Mouse (Mus musculus): ENCODE measurements around the gene Mmab. TPM values are rescaled to one million over a fixed set of nuclear protein-coding genes. Genes with fewer than 3 reads are reported as not detected.

Mmab gene
- polyA plus RNA-seq, 1 experiment from 2014 or later: 29.2 TPM

- Histone ChIP-seq H3K27me3 (no peaks in the 10 kb centered on the region), H3K4me3 (replicated peaks) (no peak overlapping the region), H3K4me1 (0 out of 2 replicates have a peak, but pooled peaks cover 8% of the 10 kb centered on the region), H3K36me3 (peaks cover 100% of the 10 kb centered on the region), H3K9me3 (replicated peaks) (no peaks in the 10 kb centered on the region), H3K27ac (replicated peaks) (no peak overlapping the region), H3K4me2 (replicated peaks) (no peak overlapping the region), H3K9ac (no peak overlapping the region)
- no peak for ATAC-seq (ENCODE audit: insufficient number of reproducible peaks, low FRiP score, low TSS enrichment, low read depth)
- 84% methylated on average over 11 of the region's 11 CpGs for WGBS
Measured at GRCm38 (mm10) chr5:114408846-114409245, 35.0 kb downstream of the Mmab start.

DNA sequence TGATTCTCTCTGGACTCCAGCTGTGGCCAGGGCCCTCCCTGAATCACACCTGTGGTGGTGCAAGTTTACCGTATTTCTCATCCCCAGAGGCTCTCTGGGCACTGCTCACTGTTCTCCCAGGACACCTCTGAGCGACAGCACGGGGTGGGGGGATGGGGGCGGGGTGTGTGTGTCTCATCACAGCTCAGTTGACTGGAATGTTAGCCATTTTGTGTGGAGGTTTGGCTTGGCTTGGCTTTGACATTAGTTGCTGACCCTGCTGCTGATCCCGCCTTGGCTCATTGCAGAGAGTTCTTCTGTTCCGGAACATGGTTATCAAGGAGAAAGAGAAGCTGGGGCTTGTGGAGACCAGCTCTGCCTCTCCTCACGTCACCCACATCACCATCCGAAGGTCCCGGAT lies 36.0 kb downstream of the Mmab start:
- Histone ChIP-seq H3K4me2 (replicated peaks) (no peak overlapping the region), H3K27me3 (no peaks in the 10 kb centered on the region), H3K27ac (replicated peaks) (no peak overlapping the region), H3K36me3 (peaks cover 100% of the 10 kb centered on the region), H3K9ac (no peak overlapping the region), H3K4me3 (replicated peaks) (no peak overlapping the region), H3K4me1 (0 out of 2 replicates have a peak, but pooled peaks cover 4% of the 10 kb centered on the region), H3K9me3 (replicated peaks) (no peaks in the 10 kb centered on the region)
- no peak for ATAC-seq (ENCODE audit: insufficient number of reproducible peaks, low FRiP score, low TSS enrichment, low read depth)
- 82% methylated on average over 9 of the region's 9 CpGs for WGBS

DNA sequence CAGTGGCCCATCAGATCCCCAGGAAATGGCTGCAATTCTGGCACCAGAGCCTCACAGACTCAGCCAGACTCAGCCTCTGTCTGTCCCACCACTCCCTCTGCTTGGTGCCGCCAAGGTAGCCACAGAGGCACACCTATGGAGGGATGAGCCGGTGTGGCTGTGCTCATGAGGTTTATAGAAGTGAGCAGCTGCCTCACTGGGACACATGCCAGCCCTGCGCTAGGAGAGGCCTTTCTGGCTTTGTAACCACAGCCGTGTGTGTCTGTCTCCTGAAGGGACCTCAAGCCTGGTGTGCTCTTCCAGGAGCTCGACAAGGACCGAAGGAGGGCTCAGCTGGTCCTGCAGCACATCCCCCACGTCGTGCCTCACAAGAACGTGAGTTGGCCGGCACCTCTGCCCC lies 36.6 kb downstream of the Mmab start:
- H3K4me3 ChIP-seq (replicated peaks): no peak overlapping the region
- H3K4me2 ChIP-seq (replicated peaks): no peak overlapping the region
- no peaks in the 10 kb centered on the region for H3K9me3 ChIP-seq (replicated peaks)
- WGBS: 82% methylated on average over 10 of the region's 10 CpGs
- H3K27ac ChIP-seq (replicated peaks): no peak overlapping the region
- no peak overlapping the region for H3K9ac ChIP-seq
- H3K27me3 ChIP-seq: no peaks in the 10 kb centered on the region
- peaks cover 100% of the 10 kb centered on the region for H3K36me3 ChIP-seq
- ATAC-seq (ENCODE audit: insufficient number of reproducible peaks, low FRiP score, low TSS enrichment, low read depth): no peak
- H3K4me1 ChIP-seq: 0 out of 2 replicates have a peak, but pooled peaks cover 4% of the 10 kb centered on the region

- WGBS: 73% methylated on average over 14 of the region's 14 CpGs
- no peak overlapping the region for H3K4me2 ChIP-seq (replicated peaks)
- H3K36me3 ChIP-seq: peaks cover 100% of the 10 kb centered on the region
- H3K4me1 ChIP-seq: 0 out of 2 replicates have a peak, but pooled peaks cover 4% of the 10 kb centered on the region
- H3K9me3 ChIP-seq (replicated peaks): no peaks in the 10 kb centered on the region
- no peak for ATAC-seq (ENCODE audit: insufficient number of reproducible peaks, low FRiP score, low TSS enrichment, low read depth)
- no peak overlapping the region for H3K27ac ChIP-seq (replicated peaks)
- no peaks in the 10 kb centered on the region for H3K27me3 ChIP-seq
- no peak overlapping the region for H3K4me3 ChIP-seq (replicated peaks)
- H3K9ac ChIP-seq: no peak overlapping the region
Measured at GRCm38 (mm10) chr5:114406592-114406991, 37.3 kb downstream of the Mmab start.

GRCm38 (mm10) chr5:114393169-114393568 lies 50.7 kb downstream of the Mmab start:
- 68% methylated on average over 9 of the region's 9 CpGs for WGBS
- no peaks in the 10 kb centered on the region for H3K9me3 ChIP-seq (replicated peaks)
- H3K36me3 ChIP-seq: peaks cover 91% of the 10 kb centered on the region
- no peak for ATAC-seq (ENCODE audit: insufficient number of reproducible peaks, low FRiP score, low TSS enrichment, low read depth)
- no peaks in the 10 kb centered on the region for H3K4me1 ChIP-seq
- 0 out of 2 replicates have a peak overlapping the region, but pooled peaks have one; percentile 44 for H3K27ac ChIP-seq (replicated peaks)
- no peak overlapping the region for H3K9ac ChIP-seq
- H3K4me3 ChIP-seq (replicated peaks): no peak overlapping the region
- H3K4me2 ChIP-seq (replicated peaks): no peak overlapping the region
- no peaks in the 10 kb centered on the region for H3K27me3 ChIP-seq

GRCm38 (mm10) chr5:114384448-114384847 lies 59.4 kb downstream of the Mmab start:
- H3K27me3 ChIP-seq: no peaks in the 10 kb centered on the region
- peaks cover 54% of the 10 kb centered on the region for H3K36me3 ChIP-seq
- H3K4me3 ChIP-seq (replicated peaks): no peak overlapping the region
- H3K4me1 ChIP-seq: peaks cover 15% of the 10 kb centered on the region
- no peak overlapping the region for H3K27ac ChIP-seq (replicated peaks)
- H3K9ac ChIP-seq: no peak overlapping the region
- no peak for ATAC-seq (ENCODE audit: insufficient number of reproducible peaks, low FRiP score, low TSS enrichment, low read depth)
- H3K4me2 ChIP-seq (replicated peaks): no peak overlapping the region
- 89% methylated on average over 8 of the region's 8 CpGs for WGBS
- no peaks in the 10 kb centered on the region for H3K9me3 ChIP-seq (replicated peaks)

GRCm38 (mm10) chr5:114383184-114383904 lies 60.5 kb downstream of the Mmab start:
- H3K27ac ChIP-seq (replicated peaks): no peak overlapping the region
- H3K4me1 ChIP-seq: peaks cover 26% of the 10 kb centered on the region
- no peak overlapping the region for H3K4me2 ChIP-seq (replicated peaks)
- no peaks in the 10 kb centered on the region for H3K9me3 ChIP-seq (replicated peaks)
- peaks cover 43% of the 10 kb centered on the region for H3K36me3 ChIP-seq
- H3K4me3 ChIP-seq (replicated peaks): no peak overlapping the region
- no peaks in the 10 kb centered on the region for H3K27me3 ChIP-seq
- H3K9ac ChIP-seq: no peak overlapping the region
- ATAC-seq (ENCODE audit: insufficient number of reproducible peaks, low FRiP score, low TSS enrichment, low read depth): no peak
- 83% methylated on average over 9 of the region's 9 CpGs for WGBS

Small RNAs within 50 kb of the gene (microRNA-seq; reads per million reads assigned to microRNA genes)
- not detected for gene Mir7027 (ENCODE audit: borderline number of aligned reads)

Other genes with a start within 250 kb of the Mmab start
- gene Foxn4, start 170.3 kb downstream of the Mmab start, polyA plus RNA-seq (2015; fragmentation: Nextera tagmentation; extraction: Ambion mirVana): 2.5 and 5.1 TPM in 2 replicates
- 3.9 and 5.8 TPM in 2 replicates for gene Myo1h, start 154.9 kb downstream of the Mmab start, polyA plus RNA-seq (2015; fragmentation: Nextera tagmentation; extraction: Ambion mirVana)
- gene Kctd10, start 63.6 kb downstream of the Mmab start, polyA plus RNA-seq (2015; fragmentation: Nextera tagmentation; extraction: Ambion mirVana): 122 and 129 TPM in 2 replicates
- 41.2 and 43.6 TPM in 2 replicates for gene Ube3b, start 63.5 kb downstream of the Mmab start, polyA plus RNA-seq (2015; fragmentation: Nextera tagmentation; extraction: Ambion mirVana)
- gene Mvk, start 209 bp upstream of the Mmab start, polyA plus RNA-seq (2015; fragmentation: Nextera tagmentation; extraction: Ambion mirVana): 49.6 and 51.8 TPM in 2 replicates
- gene Fam222a, start 124.0 kb upstream of the Mmab start, polyA plus RNA-seq (2015; fragmentation: Nextera tagmentation; extraction: Ambion mirVana): 1.5 and 1.9 TPM in 2 replicates
- gene Trpv4, start 214.4 kb upstream of the Mmab start, polyA plus RNA-seq (2015; fragmentation: Nextera tagmentation; extraction: Ambion mirVana): 14.6 and 15.0 TPM in 2 replicates
- 287 and 358 TPM in 2 replicates for gene Gltp, start 246.9 kb upstream of the Mmab start, polyA plus RNA-seq (2015; fragmentation: Nextera tagmentation; extraction: Ambion mirVana)